Mouse (Mus musculus): Measurements from ENCODE around the gene Myo16. TPM values are rescaled to one million over a fixed set of nuclear protein-coding genes. Genes with fewer than 3 reads are reported as not detected.

The Myo16 gene
- polyA plus RNA-seq, 1 experiment from 2014 or later, result 0.35 TPM

DNA sequence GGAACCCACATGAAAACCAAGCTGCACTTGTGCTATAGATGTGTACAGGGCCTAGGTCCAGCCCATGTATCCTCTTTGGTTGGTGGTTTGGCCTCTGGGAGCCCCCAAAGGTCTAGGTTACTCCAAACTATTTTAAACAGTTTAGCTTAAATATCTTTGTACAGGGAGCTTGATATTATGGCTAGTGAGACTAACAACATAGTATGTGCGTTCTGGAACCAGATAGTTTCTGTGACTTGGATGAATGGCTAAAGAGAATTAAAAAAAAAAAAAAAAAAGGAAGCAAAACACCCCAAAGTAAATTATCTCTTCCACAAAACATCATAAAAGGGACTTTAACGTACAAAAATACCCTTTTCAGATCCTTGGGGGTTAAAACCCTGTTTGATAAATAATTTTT is 218.9 kb downstream of the Myo16 start:
- Histone ChIP-seq H3K27me3 (no peaks in the 10 kb centered on the region), H3K36me3 (no peaks in the 10 kb centered on the region), H3K4me3 (no peak overlapping the region), H3K4me2 (no peak overlapping the region), H3K9ac (no peak overlapping the region), H3K27ac (no peak overlapping the region), H3K9me3 (replicated peaks) (no peaks in the 10 kb centered on the region), H3K4me1 (replicated peaks) (no peaks in the 10 kb centered on the region)
- no peak for ATAC-seq (replicated peaks; ENCODE audit: insufficient number of reproducible peaks, insufficient read depth, low FRiP score, low read depth)
- 84% methylated on average over 2 of the region's 2 CpGs for WGBS

DNA sequence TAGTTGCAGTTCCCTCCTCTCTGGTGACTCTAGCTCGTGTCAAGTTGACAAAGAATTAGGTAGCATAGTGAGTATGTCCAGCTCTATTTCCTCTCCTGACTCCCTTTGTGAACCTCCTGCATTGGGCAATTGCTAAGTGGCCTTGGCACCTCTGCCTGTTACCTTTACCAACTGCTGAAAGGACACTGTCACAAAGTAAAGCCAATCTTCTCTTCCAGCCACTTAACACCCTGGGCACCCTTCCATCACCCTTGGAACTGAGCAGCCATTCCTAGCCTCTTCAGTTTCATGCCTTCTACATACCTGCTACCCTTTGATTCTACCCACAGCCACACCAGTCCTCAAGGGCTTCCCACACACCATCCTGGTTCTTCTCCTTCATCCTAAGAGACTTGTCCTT is 233.4 kb downstream of the Myo16 start:
- Histone ChIP-seq H3K4me1 (replicated peaks) (no peaks in the 10 kb centered on the region), H3K9ac (no peak overlapping the region), H3K36me3 (no peaks in the 10 kb centered on the region), H3K4me3 (no peak overlapping the region), H3K27me3 (no peaks in the 10 kb centered on the region), H3K27ac (no peak overlapping the region), H3K4me2 (no peak overlapping the region), H3K9me3 (replicated peaks) (no peaks in the 10 kb centered on the region)
- no peak for ATAC-seq (replicated peaks; ENCODE audit: insufficient number of reproducible peaks, insufficient read depth, low FRiP score, low read depth)
- 57% methylated on average over 1 of the region's 1 CpGs for WGBS

- Histone ChIP-seq H3K9ac (no peak overlapping the region), H3K36me3 (no peaks in the 10 kb centered on the region), H3K4me3 (no peak overlapping the region), H3K27ac (no peak overlapping the region), H3K9me3 (replicated peaks) (no peaks in the 10 kb centered on the region), H3K4me2 (no peak overlapping the region), H3K27me3 (no peaks in the 10 kb centered on the region), H3K4me1 (replicated peaks) (no peaks in the 10 kb centered on the region)
- 69% methylated on average over 7 of the region's 7 CpGs for WGBS
- no peak for ATAC-seq (replicated peaks; ENCODE audit: insufficient number of reproducible peaks, insufficient read depth, low FRiP score, low read depth)
Observed at GRCm38 (mm10) chr8:10391096-10391683, 237.5 kb downstream of the Myo16 start.

DNA sequence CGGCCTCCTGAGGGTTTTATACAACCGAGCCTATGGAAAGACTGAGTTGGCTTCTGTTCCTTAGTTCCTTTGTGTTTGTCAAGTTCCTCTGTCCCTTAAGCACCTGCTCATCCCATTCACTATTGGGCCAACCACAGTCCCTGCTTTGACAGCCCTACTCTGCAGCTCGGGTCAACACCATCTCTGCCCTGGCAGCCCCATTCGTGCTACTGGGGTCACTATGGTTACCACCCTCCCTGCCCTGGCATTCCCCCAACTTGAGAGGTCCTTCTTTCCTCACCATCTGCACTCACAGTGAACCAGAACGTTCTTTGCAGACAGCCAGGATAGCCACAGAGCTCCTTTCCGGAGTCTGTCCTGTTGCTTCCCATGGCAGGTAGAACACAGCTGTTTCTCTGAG is 238.2 kb downstream of the Myo16 start:
- no peak for ATAC-seq (replicated peaks; ENCODE audit: insufficient number of reproducible peaks, insufficient read depth, low FRiP score, low read depth)
- Histone ChIP-seq H3K9ac (no peak overlapping the region), H3K27ac (no peak overlapping the region), H3K9me3 (replicated peaks) (no peaks in the 10 kb centered on the region), H3K4me2 (no peak overlapping the region), H3K27me3 (no peaks in the 10 kb centered on the region), H3K4me1 (replicated peaks) (no peaks in the 10 kb centered on the region), H3K36me3 (no peaks in the 10 kb centered on the region), H3K4me3 (no peak overlapping the region)
- 59% methylated on average over 6 of the region's 6 CpGs for WGBS

GRCm38 (mm10) chr8:10394506-10394905 is 240.8 kb downstream of the Myo16 start:
- H3K27me3 ChIP-seq, result no peaks in the 10 kb centered on the region
- H3K9ac ChIP-seq, result no peak overlapping the region
- no peak overlapping the region for H3K4me2 ChIP-seq
- H3K27ac ChIP-seq, result no peak overlapping the region
- no peak overlapping the region for H3K4me3 ChIP-seq
- no peaks in the 10 kb centered on the region for H3K36me3 ChIP-seq
- 69% methylated on average over 2 of the region's 2 CpGs for WGBS
- no peaks in the 10 kb centered on the region for H3K4me1 ChIP-seq (replicated peaks)
- ATAC-seq (replicated peaks; ENCODE audit: insufficient number of reproducible peaks, insufficient read depth, low FRiP score, low read depth), result no peak
- H3K9me3 ChIP-seq (replicated peaks), result no peaks in the 10 kb centered on the region

DNA sequence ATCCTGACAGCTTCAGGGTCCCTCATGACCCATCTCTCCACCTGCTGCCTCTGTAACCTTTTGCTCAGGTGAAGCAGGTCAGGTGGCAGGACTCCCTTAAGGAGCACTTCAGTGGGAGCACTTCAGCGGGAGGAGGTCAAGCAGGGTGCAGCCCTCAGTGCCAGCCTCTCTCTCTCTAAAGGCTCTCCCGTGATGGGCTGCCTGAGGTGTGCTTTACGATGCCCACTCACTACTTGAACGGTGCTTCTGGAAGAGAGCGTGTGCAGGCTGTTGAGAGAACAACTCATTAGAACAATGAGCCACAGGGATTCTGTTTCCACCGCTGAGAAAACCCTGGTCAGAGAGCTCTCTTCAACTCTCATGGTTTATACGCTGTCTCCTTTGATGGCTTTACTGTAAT is 241.4 kb downstream of the Myo16 start:
- no peak overlapping the region for H3K9ac ChIP-seq
- no peaks in the 10 kb centered on the region for H3K9me3 ChIP-seq (replicated peaks)
- no peak overlapping the region for H3K4me3 ChIP-seq
- no peak overlapping the region for H3K27ac ChIP-seq
- no peaks in the 10 kb centered on the region for H3K27me3 ChIP-seq
- ATAC-seq (replicated peaks; ENCODE audit: insufficient number of reproducible peaks, insufficient read depth, low FRiP score, low read depth), result no peak
- no peaks in the 10 kb centered on the region for H3K4me1 ChIP-seq (replicated peaks)
- no peaks in the 10 kb centered on the region for H3K36me3 ChIP-seq
- no peak overlapping the region for H3K4me2 ChIP-seq
- 68% methylated on average over 7 of the region's 7 CpGs for WGBS

- H3K36me3 ChIP-seq, result no peaks in the 10 kb centered on the region
- no peak overlapping the region for H3K27ac ChIP-seq
- no peak overlapping the region for H3K9ac ChIP-seq
- no peak overlapping the region for H3K4me2 ChIP-seq
- H3K9me3 ChIP-seq (replicated peaks), result no peaks in the 10 kb centered on the region
- H3K4me3 ChIP-seq, result no peak overlapping the region
- H3K27me3 ChIP-seq, result no peaks in the 10 kb centered on the region; the same call in 1 of the 2 replicates
- 16% methylated on average over 4 of the region's 4 CpGs for WGBS
- no peaks in the 10 kb centered on the region for H3K4me1 ChIP-seq (replicated peaks)
- no peak for ATAC-seq (replicated peaks; ENCODE audit: insufficient number of reproducible peaks, insufficient read depth, low FRiP score, low read depth)
Observed at GRCm38 (mm10) chr8:10402606-10403005, 248.9 kb downstream of the Myo16 start.

- WGBS, result 32% methylated on average over 8 of the region's 8 CpGs
- Histone ChIP-seq H3K9ac (no peak overlapping the region), H3K4me1 (replicated peaks) (no peaks in the 10 kb centered on the region), H3K4me3 (no peak overlapping the region), H3K27me3 (no peaks in the 10 kb centered on the region; the same call in 1 of the 2 replicates), H3K9me3 (replicated peaks) (no peaks in the 10 kb centered on the region), H3K36me3 (no peaks in the 10 kb centered on the region), H3K27ac (no peak overlapping the region), H3K4me2 (no peak overlapping the region)
- no peak for ATAC-seq (replicated peaks; ENCODE audit: insufficient number of reproducible peaks, insufficient read depth, low FRiP score, low read depth)
Observed at GRCm38 (mm10) chr8:10405469-10405868, 251.8 kb downstream of the Myo16 start.

GRCm38 (mm10) chr8:10409043-10409442 is 255.3 kb downstream of the Myo16 start:
- Histone ChIP-seq H3K9ac (no peak overlapping the region), H3K36me3 (no peaks in the 10 kb centered on the region), H3K4me1 (replicated peaks) (no peaks in the 10 kb centered on the region), H3K27ac (no peak overlapping the region), H3K4me3 (no peak overlapping the region), H3K9me3 (replicated peaks) (no peaks in the 10 kb centered on the region), H3K27me3 (no peaks in the 10 kb centered on the region), H3K4me2 (no peak overlapping the region)
- 88% methylated on average over 9 of the region's 9 CpGs for WGBS
- no peak for ATAC-seq (replicated peaks; ENCODE audit: insufficient number of reproducible peaks, insufficient read depth, low FRiP score, low read depth)

DNA sequence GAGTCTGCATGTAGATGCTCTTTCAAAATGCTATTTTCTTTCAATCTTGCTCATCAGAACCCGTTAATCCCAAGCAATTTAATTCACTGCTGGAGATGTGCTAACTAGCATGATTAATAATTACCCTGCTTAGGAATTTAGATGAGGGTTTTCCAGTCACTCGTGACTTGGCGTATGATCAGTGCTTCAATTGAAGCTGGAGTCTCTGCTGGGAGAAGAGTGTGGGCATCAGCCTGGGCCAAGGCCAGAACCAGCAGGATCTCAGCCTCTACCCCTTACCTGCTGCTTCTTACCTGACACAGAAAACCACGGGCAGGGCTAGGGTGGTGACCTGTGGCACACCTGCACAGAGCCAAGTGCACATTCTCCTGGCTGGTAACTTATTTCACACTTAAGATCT is 257.8 kb downstream of the Myo16 start:
- ATAC-seq (replicated peaks; ENCODE audit: insufficient number of reproducible peaks, insufficient read depth, low FRiP score, low read depth), result no peak
- whole genome bisulfite sequencing, result 81% methylated on average over 4 of the region's 4 CpGs
- H3K27ac ChIP-seq, result no peak overlapping the region

GRCm38 (mm10) chr8:10413881-10414280 is 260.2 kb downstream of the Myo16 start:
- Histone ChIP-seq H3K4me3 (no peak overlapping the region), H3K9ac (no peak overlapping the region), H3K27ac (no peak overlapping the region), H3K36me3 (no peaks in the 10 kb centered on the region), H3K4me2 (no peak overlapping the region), H3K4me1 (replicated peaks) (no peaks in the 10 kb centered on the region), H3K9me3 (replicated peaks) (no peaks in the 10 kb centered on the region), H3K27me3 (no peaks in the 10 kb centered on the region)
- WGBS, result 77% methylated on average over 8 of the region's 8 CpGs
- ATAC-seq (replicated peaks; ENCODE audit: insufficient number of reproducible peaks, insufficient read depth, low FRiP score, low read depth), result no peak

More for the DNA sequence above, 257.8 kb downstream of the Myo16 start:
- Histone ChIP-seq H3K27me3 (no peaks in the 10 kb centered on the region), H3K9me3 (replicated peaks) (no peaks in the 10 kb centered on the region), H3K4me1 (replicated peaks) (no peaks in the 10 kb centered on the region), H3K4me2 (no peak overlapping the region), H3K4me3 (no peak overlapping the region), H3K9ac (no peak overlapping the region), H3K36me3 (no peaks in the 10 kb centered on the region)

GRCm38 (mm10) chr8:10414684-10415212 is 261.0 kb downstream of the Myo16 start:
- no peak overlapping the region for H3K27ac ChIP-seq
- H3K36me3 ChIP-seq, result no peaks in the 10 kb centered on the region
- H3K27me3 ChIP-seq, result no peaks in the 10 kb centered on the region
- no peak overlapping the region for H3K9ac ChIP-seq
- no peaks in the 10 kb centered on the region for H3K9me3 ChIP-seq (replicated peaks)
- no peak overlapping the region for H3K4me3 ChIP-seq
- no peak for ATAC-seq (replicated peaks; ENCODE audit: insufficient number of reproducible peaks, insufficient read depth, low FRiP score, low read depth)
- 21% methylated on average over 6 of the region's 6 CpGs for WGBS
- H3K4me1 ChIP-seq (replicated peaks), result no peaks in the 10 kb centered on the region
- H3K4me2 ChIP-seq, result no peak overlapping the region

All from heart, embryonic 15.5 days (tissue).